Mouse (Mus musculus): ENCODE data around the gene E2f6.

The E2f6 gene

GRCm38 (mm10) chr12:16844623-16845592 lies 34.1 kb downstream of the E2f6 start:
- in situ Hi-C loops (cut with MboI, MseI) = no loop called here

GRCm38 (mm10) chr12:16847204-16847792 lies 36.5 kb downstream of the E2f6 start:
- in situ Hi-C loops (cut with MboI, MseI) = no loop called here

GRCm38 (mm10) chr12:16848501-16848900 lies 37.7 kb downstream of the E2f6 start:
- in situ Hi-C loops (cut with MboI, MseI) = no loop called here

GRCm38 (mm10) chr12:16849821-16850220 lies 39.1 kb downstream of the E2f6 start:
- in situ Hi-C loops (cut with MboI, MseI) = no loop called here

- in situ Hi-C loops (cut with MboI, MseI) = no loop called here
Measured at GRCm38 (mm10) chr12:16850431-16851375, 39.9 kb downstream of the E2f6 start.

- in situ Hi-C loops (cut with MboI, MseI) = no loop called here
Measured at GRCm38 (mm10) chr12:16853431-16854165, 42.8 kb downstream of the E2f6 start.

GRCm38 (mm10) chr12:16855632-16856305 lies 45.0 kb downstream of the E2f6 start:
- in situ Hi-C loops (cut with MboI, MseI) = no loop called here

- in situ Hi-C loops (cut with MboI, MseI) = no loop called here
Measured at GRCm38 (mm10) chr12:16856306-16856679, 45.5 kb downstream of the E2f6 start.

GRCm38 (mm10) chr12:16858081-16858480 lies 47.3 kb downstream of the E2f6 start:
- in situ Hi-C loops (cut with MboI, MseI) = no loop called here

GRCm38 (mm10) chr12:16859781-16860180 lies 49.0 kb downstream of the E2f6 start:
- in situ Hi-C loops (cut with MboI, MseI) = no loop called here

- in situ Hi-C loops (cut with MboI, MseI) = no loop called here
Measured at GRCm38 (mm10) chr12:16860533-16860932, 49.8 kb downstream of the E2f6 start.

GRCm38 (mm10) chr12:16860961-16861360 lies 50.2 kb downstream of the E2f6 start:
- in situ Hi-C loops (cut with MboI, MseI) = no loop called here

- in situ Hi-C loops (cut with MboI, MseI) = no loop called here
Measured at GRCm38 (mm10) chr12:16864477-16864876, 53.7 kb downstream of the E2f6 start.

- in situ Hi-C loops (cut with MboI, MseI) = no loop called here
Measured at GRCm38 (mm10) chr12:16865871-16866270, 55.1 kb downstream of the E2f6 start.

- in situ Hi-C loops (cut with MboI, MseI) = no loop called here
Measured at GRCm38 (mm10) chr12:16866460-16866859, 55.7 kb downstream of the E2f6 start.

GRCm38 (mm10) chr12:16867306-16867705 lies 56.5 kb downstream of the E2f6 start:
- in situ Hi-C loops (cut with MboI, MseI) = no loop called here

- in situ Hi-C loops (cut with MboI, MseI) = no loop called here
Measured at GRCm38 (mm10) chr12:16868618-16869017, 57.9 kb downstream of the E2f6 start.

GRCm38 (mm10) chr12:16869091-16869778 lies 58.5 kb downstream of the E2f6 start:
- in situ Hi-C loops (cut with MboI, MseI) = no loop called here

GRCm38 (mm10) chr12:16869870-16870404 lies 59.2 kb downstream of the E2f6 start:
- in situ Hi-C loops (cut with MboI, MseI) = no loop called here

Measured in T-helper 2 cell (primary cell).